Mouse (Mus musculus): ENCODE results near the gene Eif3g.

Gene Eif3g

DNA sequence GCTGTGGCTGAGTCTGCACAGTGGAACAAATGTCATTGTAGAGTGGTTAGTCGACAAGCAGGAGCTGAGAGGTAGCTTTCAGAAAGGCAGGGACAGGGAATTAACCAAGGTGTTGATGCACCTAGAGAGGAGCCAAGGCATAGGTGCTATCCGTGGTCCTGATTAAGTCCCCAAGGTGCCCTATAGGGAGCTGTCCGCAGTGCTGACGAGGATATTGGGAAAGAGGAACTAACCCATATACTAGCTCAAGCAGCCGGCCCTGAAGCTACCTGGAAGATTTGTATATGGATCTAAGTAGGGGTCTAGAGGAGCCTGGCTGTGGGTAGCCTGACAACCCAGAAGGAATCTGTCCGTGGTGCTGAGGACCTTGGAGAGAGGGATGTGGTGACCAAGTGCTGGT is 41.3 kb downstream of the Eif3g start:
- peak in 1 of 2 experiments; percentile 52 for DNase-seq (ENCODE audit: low spot score in 2 of 2)

DNA sequence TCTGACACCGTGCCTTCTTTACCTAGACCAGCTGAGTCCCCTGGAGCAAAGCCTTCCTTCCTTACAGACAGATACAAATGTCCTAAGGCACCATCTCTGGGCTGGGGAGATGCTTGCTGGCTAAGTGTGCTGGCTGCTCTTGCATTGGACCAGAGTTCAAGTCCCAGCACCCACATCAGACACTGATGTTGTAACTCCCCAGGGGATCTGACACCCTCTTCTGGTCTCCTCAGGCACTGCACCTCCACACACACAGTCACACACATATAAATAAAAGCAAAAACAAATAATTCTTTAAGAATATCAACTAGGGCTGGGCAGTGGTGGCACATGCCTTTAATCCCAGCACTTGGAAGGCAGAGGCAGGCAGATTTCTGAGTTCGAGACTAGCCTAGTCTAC is 48.2 kb downstream of the Eif3g start:
- no peak for DNase-seq (ENCODE audit: low spot score in 2 of 2)
